Comparison of ENCODE assay signal across 8 mouse cellular contexts in genomic region chr16:91465505-91466240, GRCm38 (mm10). TPM values are rescaled to one million over a fixed set of nuclear protein-coding genes. Genes with fewer than 3 reads are reported as not detected.
DNase-seq lines count a peak whose midpoint lies in the region; ATAC-seq and TF ChIP-seq lines count a peak whose summit lies in the region.

No protein-coding gene starts in this region.

- TF ChIP-seq CTCF in left cerebral cortex, adult 2 months (IDR thresholded peaks at IDR 0.05), result no peak

- no peaks in the 10 kb centered on the region for H3K36me3 ChIP-seq in embryonic facial prominence, embryonic 13.5 days
- no peaks in the 10 kb centered on the region for H3K36me3 ChIP-seq in intestine, embryonic 14.5 days (ENCODE audit: control insufficient read depth, insufficient read depth, low read length)
- H3K36me3 ChIP-seq in neural tube, embryonic 12.5 days, result no peaks in the 10 kb centered on the region

- H3K4me3 ChIP-seq in left cerebral cortex, adult 2 months, result peak overlapping the region; percentile 60
- H3K4me3 ChIP-seq in embryonic facial prominence, embryonic 13.5 days, result peak overlapping the region; percentile 62
- peak overlapping the region; percentile 49 for H3K4me3 ChIP-seq in intestine, embryonic 14.5 days (ENCODE audit: low read depth, low read length)
- peak overlapping the region; percentile 63 for H3K4me3 ChIP-seq in neural tube, embryonic 12.5 days

- no peaks in the 10 kb centered on the region for H3K9me3 ChIP-seq in embryonic facial prominence, embryonic 13.5 days
- no peaks in the 10 kb centered on the region; the same call in 1 of the 2 replicates for H3K9me3 ChIP-seq in intestine, embryonic 14.5 days (ENCODE audit: control insufficient read depth, low read length)
- H3K9me3 ChIP-seq in neural tube, embryonic 12.5 days, result no peaks in the 10 kb centered on the region

- peak overlapping the region; percentile 89 for H3K4me2 ChIP-seq in embryonic facial prominence, embryonic 13.5 days
- peak overlapping the region; percentile 53 for H3K4me2 ChIP-seq in intestine, embryonic 14.5 days (ENCODE audit: low read length)
- H3K4me2 ChIP-seq in neural tube, embryonic 12.5 days (replicated peaks), result peak overlapping the region; percentile 97

- no peak for DNase-seq in left cerebral cortex, adult 2 months (ENCODE audit: extremely low spot score in 1 of 2, low spot score in 2 of 2)
- no peak for DNase-seq in left cerebral cortex, postnatal 14 days (ENCODE audit: low spot score in 2 of 2)
- DNase-seq in intestine, embryonic 14.5 days (ENCODE audit: low spot score), result no peak
- no peak for DNase-seq in urinary bladder, adult 18-20 months (ENCODE audit: low spot score in 2 of 2)
- DNase-seq in layer of hippocampus, postnatal 14 days (ENCODE audit: low spot score in 2 of 2), result no peak
- DNase-seq in spleen, postnatal 14 days (ENCODE audit: low spot score in 2 of 2), result no peak

- H3K4me1 ChIP-seq in embryonic facial prominence, embryonic 13.5 days, result peaks cover 19% of the 10 kb centered on the region
- H3K4me1 ChIP-seq in intestine, embryonic 14.5 days (replicated peaks; ENCODE audit: control insufficient read depth, insufficient read depth, low read length), result peaks cover 7% of the 10 kb centered on the region
- peaks cover 21% of the 10 kb centered on the region for H3K4me1 ChIP-seq in neural tube, embryonic 12.5 days

- 43% methylated on average over 13 of the region's 13 CpGs for WGBS in embryonic facial prominence, embryonic 13.5 days
- 50% methylated on average over 13 of the region's 13 CpGs for WGBS in intestine, embryonic 14.5 days
- WGBS in neural tube, embryonic 12.5 days, result 52% methylated on average over 13 of the region's 13 CpGs

- intact Hi-C loops in left cerebral cortex, adult 2 months (cut with DNase I), result loop anchor here (2.0 kb wide), 2 partner anchors 19 to 53 kb away; partner anchors contain the start of gene Ifnar1
- intact Hi-C loops in left cerebral cortex, postnatal 14 days (cut with DNase I), result no loop called here

- H3K27ac ChIP-seq in left cerebral cortex, adult 2 months, result no peak overlapping the region
- H3K27ac ChIP-seq in embryonic facial prominence, embryonic 13.5 days, result no peak overlapping the region
- H3K27ac ChIP-seq in intestine, embryonic 14.5 days (ENCODE audit: low read depth), result no peak overlapping the region
- H3K27ac ChIP-seq in neural tube, embryonic 12.5 days, result no peak overlapping the region

- no peak for ATAC-seq in embryonic facial prominence, embryonic 13.5 days (ENCODE audit: insufficient number of reproducible peaks, insufficient read depth, low FRiP score, low TSS enrichment, low read depth)
- ATAC-seq in intestine, embryonic 14.5 days (replicated peaks; ENCODE audit: low FRiP score, low TSS enrichment, low read depth), result no peak
- no peak for ATAC-seq in neural tube, embryonic 12.5 days (ENCODE audit: low FRiP score, low read depth)

- H3K9ac ChIP-seq in embryonic facial prominence, embryonic 13.5 days, result peak overlapping the region; percentile 77
- H3K9ac ChIP-seq in intestine, embryonic 14.5 days (ENCODE audit: low read length), result peak overlapping the region; percentile 46
- peak overlapping the region; percentile 56 for H3K9ac ChIP-seq in neural tube, embryonic 12.5 days

- no peaks in the 10 kb centered on the region for H3K27me3 ChIP-seq in embryonic facial prominence, embryonic 13.5 days
- H3K27me3 ChIP-seq in intestine, embryonic 14.5 days (replicated peaks; ENCODE audit: control insufficient read depth, insufficient read depth, low read length), result no peaks in the 10 kb centered on the region
- H3K27me3 ChIP-seq in neural tube, embryonic 12.5 days (replicated peaks), result no peaks in the 10 kb centered on the region

RNA-seq across cellular contexts. Expression of gene Ifnar1, which starts 19.4 kb away (rescaled TPM):
- total RNA-seq in left cerebral cortex, adult 2 months (2021), result 10 to 100 TPM; 45.2 TPM
- total RNA-seq in left cerebral cortex, postnatal 14 days (2021), result 10 to 100 TPM; 67.8 to 71.0 TPM
- 62.6 and 63.0 TPM in 2 replicates for polyA plus RNA-seq in embryonic facial prominence, embryonic 13.5 days (2015; fragmentation: Nextera tagmentation; extraction: Ambion mirVana)
- polyA plus RNA-seq in intestine, embryonic 14.5 days (2014; fragmentation: Nextera tagmentation; extraction: Ambion mirVana), result 51.9 and 60.9 TPM in 2 replicates
- 55.2 and 56.5 TPM in 2 replicates for polyA plus RNA-seq in neural tube, embryonic 12.5 days (2016; fragmentation: Nextera tagmentation; extraction: Ambion mirVana)
- total RNA-seq in layer of hippocampus, postnatal 14 days (2021), result 10 to 100 TPM; 59.9 to 66.3 TPM

RNA-seq across cellular contexts. Expression of gene Il10rb, which starts 59.7 kb away (rescaled TPM):
- 1 to 10 TPM; 8.5 to 9.1 TPM for total RNA-seq in left cerebral cortex, adult 2 months (2021)
- total RNA-seq in left cerebral cortex, postnatal 14 days (2021), result 1 to 10 TPM; 8.7 to 9.8 TPM
- 19.4 and 19.6 TPM in 2 replicates for polyA plus RNA-seq in embryonic facial prominence, embryonic 13.5 days (2015; fragmentation: Nextera tagmentation; extraction: Ambion mirVana)
- 35.4 and 36.8 TPM in 2 replicates for polyA plus RNA-seq in intestine, embryonic 14.5 days (2014; fragmentation: Nextera tagmentation; extraction: Ambion mirVana)
- polyA plus RNA-seq in neural tube, embryonic 12.5 days (2016; fragmentation: Nextera tagmentation; extraction: Ambion mirVana), result 8.5 and 9.0 TPM in 2 replicates
- total RNA-seq in layer of hippocampus, postnatal 14 days (2021), result 10 to 100 TPM in 1 of 2 experiments, 1 to 10 TPM in 1; 7.1 to 10.3 TPM
